Mouse (Mus musculus) stomach, embryonic 15.5 days (tissue): Measurements from ENCODE around the gene Hist1h2ab. TPM values are rescaled to one million over a fixed set of nuclear protein-coding genes. Genes with fewer than 3 reads are reported as not detected.
"Not testable (repeated sequence)": the region's sequence is repeated elsewhere in the genome, so short reads cannot be mapped to it uniquely, and the experiment has no call there.

Experiments
- ATAC-seq: fragments of 200-750 bp; cut with Nextera tagmentation; 2 replicates; pipeline ENCODE4 v1.8.0; 2017; ENCODE audit warnings: low read depth, moderate number of reproducible peaks, moderate TSS enrichment; ENCODE audit not compliant: insufficient read depth, low FRiP score
- H3K27ac ChIP-seq: fragments of 300-500 bp; sonication (generic); 2 replicates; pipeline ENCODE4 v1.5.1; 2015; ENCODE audit warnings: mild to moderate bottlenecking, inconsistent platforms
- H3K27me3 ChIP-seq: fragments of 300-500 bp; sonication (generic); replicated peaks from 2 replicates; pipeline ENCODE4 v1.6.1; 2015; ENCODE audit warnings: inconsistent platforms
- H3K36me3 ChIP-seq: fragments of 300-500 bp; sonication (generic); 2 replicates; pipeline ENCODE4 v1.6.1; 2015; ENCODE audit warnings: inconsistent platforms
- H3K4me1 ChIP-seq: fragments of 300-500 bp; sonication (generic); 2 replicates; pipeline ENCODE4 v1.6.1; 2015; ENCODE audit warnings: inconsistent platforms
- H3K4me2 ChIP-seq: fragments of 300-500 bp; sonication (generic); 2 replicates; pipeline ENCODE4 v1.6.1; 2015; ENCODE audit warnings: mild to moderate bottlenecking, inconsistent platforms
- H3K4me3 ChIP-seq: fragments of 300-500 bp; sonication (generic); replicated peaks from 2 replicates; pipeline ENCODE4 v1.5.1; 2015; ENCODE audit warnings: inconsistent platforms
- H3K9ac ChIP-seq: fragments of 300-500 bp; sonication (generic); 2 replicates; pipeline ENCODE4 v1.6.1; 2015; ENCODE audit warnings: inconsistent platforms
- H3K9me3 ChIP-seq: fragments of 300-500 bp; sonication (generic); 2 replicates; pipeline ENCODE4 v1.6.1; 2016; ENCODE audit warnings: inconsistent platforms
- WGBS: fragments of 180-500 bp; shearing (Covaris S2); methylation state at CpG from one replicate; pipeline ENCODE4 v1.1.7; 2015; 5-methylcytosine and 5-hydroxymethylcytosine counted together
- microRNA-seq: library from miRNA; unstranded; fragments of <30 nt; microRNA quantifications from one replicate; pipeline ENCODE4, GENCODE M21; 2016
- polyA plus RNA-seq: library from polyadenylated mRNA; unstranded; fragments of >200 nt; fragmentation: Nextera tagmentation; extraction: Ambion mirVana; gene quantifications from 2 replicates; pipeline ENCODE4 v1.2.1, GENCODE M21; 2015

Gene Hist1h2ab
- polyA plus RNA-seq, 1 experiment from 2014 or later = 63.1 TPM

DNA sequence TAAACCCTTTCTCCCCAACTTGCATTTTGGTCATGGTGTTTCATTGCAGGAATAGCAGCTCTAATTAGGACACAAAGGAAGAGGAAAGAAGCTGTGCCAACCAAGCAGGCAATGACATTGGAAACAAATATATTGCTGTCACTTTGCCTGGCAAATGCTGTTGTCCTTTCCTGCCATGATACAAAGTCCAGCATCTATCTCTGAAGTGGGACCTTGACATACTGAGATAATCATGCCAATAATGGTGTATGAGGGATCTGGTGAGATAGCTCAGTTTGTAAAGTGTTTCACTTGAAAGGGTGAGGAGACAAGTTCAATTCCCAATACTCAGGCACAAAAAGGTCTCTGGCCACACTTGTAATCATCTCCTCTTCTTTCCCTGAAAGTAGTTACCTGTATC is 15.8 kb downstream of the Hist1h2ab start:
- H3K36me3 ChIP-seq = no peaks in the 10 kb centered on the region
- no peaks in the 10 kb centered on the region for H3K27me3 ChIP-seq
- H3K27ac ChIP-seq = no peak overlapping the region
- no peak overlapping the region for H3K4me3 ChIP-seq
- H3K4me2 ChIP-seq = no peak overlapping the region
- no peak overlapping the region for H3K9ac ChIP-seq
- H3K9me3 ChIP-seq = no peaks in the 10 kb centered on the region
- no peak for ATAC-seq
- peaks cover 9% of the 10 kb centered on the region for H3K4me1 ChIP-seq

GRCm38 (mm10) chr13:23768834-23769397 is 18.0 kb downstream of the Hist1h2ab start:
- no peaks in the 10 kb centered on the region for H3K9me3 ChIP-seq
- no peak for ATAC-seq

DNA sequence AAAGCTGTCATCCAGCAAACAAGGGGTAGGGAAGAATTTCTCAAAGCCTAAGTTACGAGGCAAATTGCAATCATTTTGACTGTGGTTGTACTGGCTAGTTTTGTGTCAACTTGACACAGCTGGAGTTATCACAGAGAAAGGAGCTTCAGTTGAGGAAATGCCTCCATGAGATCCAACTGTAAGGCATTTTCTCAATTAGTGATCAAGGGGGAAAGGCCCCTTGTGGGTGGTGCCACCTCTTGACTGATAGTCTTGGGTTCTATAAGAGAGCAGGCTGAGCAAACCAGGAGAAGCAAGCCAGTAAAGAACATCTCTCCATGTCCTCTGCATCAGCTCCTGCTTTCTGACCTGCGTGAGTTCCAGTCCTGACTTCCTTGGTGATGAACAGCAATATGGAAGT is 18.7 kb downstream of the Hist1h2ab start, which contains the start of gene Trim38:
Gene Trim38, plus strand, starts transcription at position 301 of the 400 bp plus-strand sequence.
- 78% methylated on average over 2 of the region's 2 CpGs for WGBS
- not testable (repeated sequence) for H3K4me1 ChIP-seq, H3K4me2 ChIP-seq, H3K9me3 ChIP-seq, H3K9ac ChIP-seq, H3K4me3 ChIP-seq, H3K36me3 ChIP-seq, H3K27ac ChIP-seq, H3K27me3 ChIP-seq, ATAC-seq

More at GRCm38 (mm10) chr13:23768834-23769397, 18.0 kb downstream of the Hist1h2ab start:
- Histone ChIP-seq H3K4me1 (peaks cover 12% of the 10 kb centered on the region), H3K27me3 (no peaks in the 10 kb centered on the region), H3K27ac (no peak overlapping the region), H3K4me2 (no peak overlapping the region), H3K9ac (no peak overlapping the region), H3K4me3 (no peak overlapping the region), H3K36me3 (no peaks in the 10 kb centered on the region)
- WGBS = 54% methylated on average over 5 of the region's 5 CpGs

- Histone ChIP-seq H3K9ac (no peak overlapping the region), H3K4me2 (peak overlapping the region; percentile 44), H3K9me3 (no peaks in the 10 kb centered on the region), H3K27ac (no peak overlapping the region), H3K27me3 (no peaks in the 10 kb centered on the region), H3K4me3 (no peak overlapping the region), H3K4me1 (0 out of 2 replicates have a peak, but pooled peaks cover 6% of the 10 kb centered on the region), H3K36me3 (no peaks in the 10 kb centered on the region)
- ATAC-seq = peak; percentile 92
- WGBS = 19% methylated on average over 21 of the region's 21 CpGs
Observed at GRCm38 (mm10) chr13:23772561-23773313, 21.8 kb downstream of the Hist1h2ab start.

- H3K4me1 ChIP-seq = no peaks in the 10 kb centered on the region
Observed at GRCm38 (mm10) chr13:23778339-23778738, 27.4 kb downstream of the Hist1h2ab start.

GRCm38 (mm10) chr13:23779025-23779424 is 28.1 kb downstream of the Hist1h2ab start:
- H3K4me3 ChIP-seq = no peak overlapping the region
- WGBS = 77% methylated on average over 4 of the region's 4 CpGs
- no peak overlapping the region for H3K27ac ChIP-seq
- H3K27me3 ChIP-seq = no peaks in the 10 kb centered on the region
- no peaks in the 10 kb centered on the region for H3K36me3 ChIP-seq
- H3K4me1 ChIP-seq = no peaks in the 10 kb centered on the region
- no peak for ATAC-seq
- H3K4me2 ChIP-seq = no peak overlapping the region
- no peak overlapping the region for H3K9ac ChIP-seq
- no peaks in the 10 kb centered on the region for H3K9me3 ChIP-seq

More at GRCm38 (mm10) chr13:23778339-23778738, 27.4 kb downstream of the Hist1h2ab start:
- 89% methylated on average over 7 of the region's 7 CpGs for WGBS
- H3K4me2 ChIP-seq = no peak overlapping the region
- no peak for ATAC-seq
- no peaks in the 10 kb centered on the region for H3K36me3 ChIP-seq
- no peaks in the 10 kb centered on the region for H3K27me3 ChIP-seq
- H3K9me3 ChIP-seq = no peaks in the 10 kb centered on the region
- H3K4me3 ChIP-seq = no peak overlapping the region
- no peak overlapping the region for H3K9ac ChIP-seq
- H3K27ac ChIP-seq = no peak overlapping the region

DNA sequence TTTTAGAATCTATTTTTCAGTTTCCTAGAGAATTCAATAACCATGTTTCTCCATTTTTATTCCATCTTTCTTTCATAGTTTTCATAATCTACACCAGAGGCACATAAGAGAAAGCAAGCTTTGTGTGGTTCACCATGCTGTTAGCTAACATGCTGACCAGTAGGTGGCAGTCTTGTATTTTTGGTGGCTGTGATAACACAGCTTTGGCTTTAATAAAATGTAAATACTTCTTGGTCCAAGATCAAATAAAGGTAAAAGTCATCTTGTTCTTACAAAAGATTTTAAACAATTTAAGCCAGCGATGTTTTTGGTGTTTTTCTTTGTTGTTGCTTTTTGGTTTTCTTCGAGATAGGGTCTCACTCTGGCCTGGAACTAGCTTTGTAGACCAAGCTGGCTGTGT is 41.6 kb downstream of the Hist1h2ab start:
- Histone ChIP-seq H3K27me3 (no peaks in the 10 kb centered on the region), H3K9ac (no peak overlapping the region), H3K9me3 (no peaks in the 10 kb centered on the region), H3K4me2 (no peak overlapping the region), H3K4me1 (no peaks in the 10 kb centered on the region), H3K27ac (no peak overlapping the region), H3K4me3 (no peak overlapping the region), H3K36me3 (no peaks in the 10 kb centered on the region)
- 43% methylated on average over 2 of the region's 2 CpGs for WGBS
- ATAC-seq = no peak

GRCm38 (mm10) chr13:23799405-23799804 is 48.5 kb downstream of the Hist1h2ab start:
- ATAC-seq = no peak
- Histone ChIP-seq H3K4me2 (no peak overlapping the region), H3K36me3 (no peaks in the 10 kb centered on the region), H3K27ac (no peak overlapping the region), H3K9ac (no peak overlapping the region), H3K4me1 (no peaks in the 10 kb centered on the region), H3K4me3 (no peak overlapping the region), H3K9me3 (no peaks in the 10 kb centered on the region), H3K27me3 (no peaks in the 10 kb centered on the region)
- 71% methylated on average over 5 of the region's 5 CpGs for WGBS

Small RNAs within 50 kb of the gene (microRNA-seq; reads per million reads assigned to microRNA genes)
- gene Gm44314 (not detected), gene Gm44484 (not detected)

Other genes starting within 250 kb of the Hist1h2ab start
- 6.1 and 7.3 TPM in 2 replicates for gene Hist1h4h, start 220.1 kb upstream of the Hist1h2ab start, polyA plus RNA-seq
- 4.1 and 13.0 TPM in 2 replicates for gene Hist1h2af, start 217.2 kb upstream of the Hist1h2ab start, polyA plus RNA-seq
- 6.5 and 7.3 TPM in 2 replicates for gene Hist1h3g, start 215.7 kb upstream of the Hist1h2ab start, polyA plus RNA-seq
- gene Hist1h2bh, start 207.7 kb upstream of the Hist1h2ab start, polyA plus RNA-seq = 1.0 and 1.5 TPM in 2 replicates
- gene Hist1h3f, start 207.1 kb upstream of the Hist1h2ab start, polyA plus RNA-seq = 0.83 and 0.94 TPM in 2 replicates
- gene Hist1h4f, start 199.5 kb upstream of the Hist1h2ab start, polyA plus RNA-seq = 1.7 and 2.0 TPM in 2 replicates
- gene Hist1h1d, start 197.9 kb upstream of the Hist1h2ab start, polyA plus RNA-seq = 0.89 and 0.98 TPM in 2 replicates
- 6.7 TPM in 2 replicates for gene Hist1h3e, start 188.8 kb upstream of the Hist1h2ab start, polyA plus RNA-seq
- 95.8 and 121 TPM in 2 replicates for gene Hist1h2ae, start 179.9 kb upstream of the Hist1h2ab start, polyA plus RNA-seq
- 11.7 and 17.0 TPM in 2 replicates for gene Hist1h2bg, start 179.7 kb upstream of the Hist1h2ab start, polyA plus RNA-seq
- 3.5 and 3.8 TPM in 2 replicates for gene Hist1h2bf, start 176.9 kb upstream of the Hist1h2ab start, polyA plus RNA-seq
- 2.4 and 3.4 TPM in 2 replicates for gene Hist1h2ad, start 176.7 kb upstream of the Hist1h2ab start, polyA plus RNA-seq
- gene Hist1h3d, start 175.4 kb upstream of the Hist1h2ab start, polyA plus RNA-seq = 5.7 and 7.9 TPM in 2 replicates
- 117 and 130 TPM in 2 replicates for gene Hist1h4d, start 169.5 kb upstream of the Hist1h2ab start, polyA plus RNA-seq
- 2.9 TPM in 2 replicates for gene Hist1h2be, start 130.0 kb upstream of the Hist1h2ab start, polyA plus RNA-seq
- gene Hist1h1e, start 128.6 kb upstream of the Hist1h2ab start, polyA plus RNA-seq = 24.6 and 25.3 TPM in 2 replicates
- gene Hist1h2ac, start 67.2 kb upstream of the Hist1h2ab start, polyA plus RNA-seq = 1.9 and 2.4 TPM in 2 replicates
- 104 and 105 TPM in 2 replicates for gene Hist1h2bc, start 66.9 kb upstream of the Hist1h2ab start, polyA plus RNA-seq
- 0.19 TPM in 1 of 2 replicates, not detected in the other for gene Hist1h1t, start 55.3 kb upstream of the Hist1h2ab start, polyA plus RNA-seq
- 4.0 and 6.1 TPM in 2 replicates for gene Hist1h4c, start 52.7 kb upstream of the Hist1h2ab start, polyA plus RNA-seq
- 7.9 and 8.8 TPM in 2 replicates for gene Hfe, start 40.3 kb upstream of the Hist1h2ab start, polyA plus RNA-seq
- 50.6 and 54.3 TPM in 2 replicates for gene Hist1h1c, start 12.3 kb upstream of the Hist1h2ab start, polyA plus RNA-seq
- gene Hist1h3c, start 5.5 kb upstream of the Hist1h2ab start, polyA plus RNA-seq = 5.5 and 5.7 TPM in 2 replicates
- gene Hist1h2bb, start 4.4 kb upstream of the Hist1h2ab start, polyA plus RNA-seq = 2.5 and 3.4 TPM in 2 replicates
- 7.4 and 10.6 TPM in 2 replicates for gene Hist1h3b, start 1.1 kb downstream of the Hist1h2ab start, polyA plus RNA-seq
- 3.5 and 4.1 TPM in 2 replicates for gene Hist1h4b, start 5.9 kb downstream of the Hist1h2ab start, polyA plus RNA-seq
- gene Hist1h4a, start 10.1 kb downstream of the Hist1h2ab start, polyA plus RNA-seq = 0.42 and 0.55 TPM in 2 replicates
- 4.8 and 6.9 TPM in 2 replicates for gene Hist1h3a, start 11.3 kb downstream of the Hist1h2ab start, polyA plus RNA-seq
- gene Hist1h1a, start 12.5 kb downstream of the Hist1h2ab start, polyA plus RNA-seq = 2.0 and 2.9 TPM in 2 replicates
- gene Trim38, start 18.8 kb downstream of the Hist1h2ab start, polyA plus RNA-seq = 0.06 TPM in 1 of 2 replicates, not detected in the other
- 0.13 and 0.15 TPM in 2 replicates for gene Slc17a2, start 55.9 kb downstream of the Hist1h2ab start, polyA plus RNA-seq
- gene Slc17a3, start 88.3 kb downstream of the Hist1h2ab start, polyA plus RNA-seq = 0.34 and 0.36 TPM in 2 replicates
- gene Slc17a1, start 116.6 kb downstream of the Hist1h2ab start, polyA plus RNA-seq = 0.06 and 0.19 TPM in 2 replicates
- 4.0 and 4.7 TPM in 2 replicates for gene Slc17a4, start 163.9 kb downstream of the Hist1h2ab start, polyA plus RNA-seq
- gene Hist1h2ba, start 183.0 kb downstream of the Hist1h2ab start, polyA plus RNA-seq = not detected in 2 replicates
- not detected in 2 replicates for gene Hist1h2aa, start 183.3 kb downstream of the Hist1h2ab start, polyA plus RNA-seq
- 5.0 and 6.4 TPM in 2 replicates for gene Scgn, start 240.1 kb downstream of the Hist1h2ab start, polyA plus RNA-seq